Mouse (Mus musculus) CD8-positive naive resting alpha-beta T cell, adult 2 months (primary cell): ENCODE data around the gene Gm4567.
"Not testable (repeated sequence)": the region's sequence is repeated elsewhere in the genome, so short reads cannot be mapped to it uniquely, and the experiment has no call there.

Experiments
- DNase-seq, 2 experiments: peaks; one replicate each; pipeline ENCODE4 v3.0.0; 2022; ENCODE audit warnings: low read depth in 2 of 2, low spot score in 2 of 2

Gm4567 gene

DNA sequence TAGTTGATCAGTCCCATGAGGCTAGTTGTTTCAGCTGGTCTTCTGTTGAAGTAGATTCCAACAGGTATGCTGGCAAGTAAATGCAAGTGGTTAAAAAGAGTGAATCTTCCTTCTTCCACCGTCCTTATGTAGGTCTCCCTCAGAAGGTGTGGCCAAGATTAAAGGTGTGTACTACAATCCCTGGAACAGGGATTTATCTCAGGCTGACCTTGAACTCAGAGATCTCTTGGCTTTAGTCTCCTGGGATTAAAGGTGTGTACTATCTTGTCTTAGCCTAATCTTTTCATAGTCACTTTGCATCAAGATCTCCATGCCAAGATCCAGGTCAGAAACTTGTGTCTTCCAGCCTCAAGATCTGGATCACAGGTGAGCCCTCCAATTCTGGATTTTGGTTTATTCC is at the start of gene Gm4567:
Gene Gm4567, minus strand, starts transcription at position 101 of the 400 bp plus-strand sequence.
- DNase-seq = not testable (repeated sequence)

DNA sequence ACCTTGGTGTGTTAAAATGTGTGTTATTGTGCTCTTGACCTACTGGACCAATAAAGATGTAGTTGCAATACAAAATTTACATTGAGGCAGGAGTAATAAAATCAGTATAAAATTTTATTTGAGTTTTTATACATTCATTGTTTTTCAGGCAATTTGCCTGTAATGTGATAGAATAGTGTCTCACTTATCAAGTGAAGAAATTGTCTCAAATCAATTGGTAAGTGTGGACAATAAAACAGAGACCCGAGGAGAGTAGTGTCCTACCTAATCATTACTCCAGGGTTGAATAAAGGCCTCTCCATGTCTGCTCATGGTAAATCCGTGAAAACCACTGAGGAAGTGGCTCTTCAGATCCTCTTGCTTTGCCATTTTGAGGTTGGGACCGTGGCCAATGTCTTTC is 41.9 kb upstream of the Gm4567 start, which contains the start of gene Vmn1r157:
Gene Vmn1r157, plus strand, starts transcription at position 301 of the 400 bp plus-strand sequence.
- DNase-seq = not testable (repeated sequence)

DNA sequence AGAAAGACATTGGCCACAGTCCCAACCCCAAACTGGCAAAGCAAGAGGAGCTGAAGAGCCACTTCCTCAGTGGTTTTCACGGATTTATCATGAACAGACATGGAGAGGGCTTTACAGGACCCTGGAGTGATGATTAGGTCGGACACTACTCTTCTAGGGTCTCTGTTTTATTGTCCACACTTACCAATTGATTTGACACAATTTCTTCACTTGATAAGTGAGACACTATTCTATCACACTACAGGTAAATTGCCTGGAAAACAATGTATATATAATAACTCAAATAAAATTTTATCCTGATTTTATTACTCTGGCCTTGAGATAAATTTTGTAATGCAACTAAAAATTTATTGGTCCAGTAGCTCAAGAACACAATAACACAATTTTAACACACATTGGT is 27.3 kb downstream of the Gm4567 start, which contains the start of gene Gm8693:
Gene Gm8693, minus strand, starts transcription at position 101 of the 400 bp plus-strand sequence.
- not testable (repeated sequence) for DNase-seq
